Mouse (Mus musculus) cerebellum, adult 9-10 months (tissue): ENCODE data around the gene Jmjd1c.

ENCODE experiments used
- DNase-seq: peaks from one replicate; pipeline ENCODE4 v3.0.0; 2022

The Jmjd1c gene

GRCm38 (mm10) chr10:67253115-67253514 is 157.2 kb downstream of the Jmjd1c start:
- no peak for DNase-seq

- peak; percentile 43 for DNase-seq
These were observed 168.9 kb downstream of the Jmjd1c start for GRCm38 (mm10) chr10:67264852-67265251.

DNA sequence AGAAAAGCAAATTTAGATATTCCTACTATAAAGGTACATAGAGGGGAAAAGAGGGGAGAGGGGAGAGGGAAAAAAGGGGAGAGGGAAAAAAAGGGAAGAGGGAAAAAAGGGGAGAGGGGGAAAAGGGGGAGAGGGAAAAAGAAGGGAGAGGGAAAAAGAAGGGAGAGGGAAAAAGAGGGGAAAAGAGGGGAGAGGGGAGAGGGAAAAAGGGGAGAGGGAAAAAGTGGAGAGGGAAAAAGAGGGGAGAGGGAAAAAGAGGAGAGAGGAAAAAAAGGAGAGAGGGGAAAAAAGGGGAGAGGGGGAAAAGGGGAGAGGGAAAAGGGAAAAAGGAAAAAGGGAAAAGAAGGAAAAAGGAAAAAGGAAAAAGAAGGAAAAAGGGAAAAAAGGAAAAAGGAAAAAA is 180.0 kb downstream of the Jmjd1c start:
- no peak for DNase-seq

- no peak for DNase-seq
These were observed 185.9 kb downstream of the Jmjd1c start for GRCm38 (mm10) chr10:67281852-67282251.

- no peak for DNase-seq
These were observed 186.6 kb downstream of the Jmjd1c start for GRCm38 (mm10) chr10:67282531-67282930.

- DNase-seq = no peak
These were observed 187.6 kb downstream of the Jmjd1c start for GRCm38 (mm10) chr10:67283516-67283915.

DNA sequence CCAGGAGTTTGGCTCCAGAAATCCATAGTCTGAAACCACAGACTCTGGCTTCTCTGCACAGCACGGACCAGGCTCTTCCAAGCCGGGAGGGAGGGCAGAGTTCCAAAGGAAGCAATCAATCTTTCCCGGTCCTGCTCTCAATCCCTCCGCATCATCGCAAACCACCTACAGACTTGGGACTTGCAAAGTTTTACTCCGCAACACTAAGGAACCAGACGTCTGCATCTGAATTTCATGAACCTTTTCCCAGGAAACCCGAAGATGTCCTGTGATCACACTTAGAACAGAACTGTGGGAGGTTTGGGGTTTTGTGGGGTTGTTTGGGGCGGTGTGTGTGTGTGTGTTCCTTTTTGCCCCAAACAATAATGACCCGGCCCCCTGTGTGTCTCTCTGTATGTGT is 188.4 kb downstream of the Jmjd1c start:
- DNase-seq = no peak

DNA sequence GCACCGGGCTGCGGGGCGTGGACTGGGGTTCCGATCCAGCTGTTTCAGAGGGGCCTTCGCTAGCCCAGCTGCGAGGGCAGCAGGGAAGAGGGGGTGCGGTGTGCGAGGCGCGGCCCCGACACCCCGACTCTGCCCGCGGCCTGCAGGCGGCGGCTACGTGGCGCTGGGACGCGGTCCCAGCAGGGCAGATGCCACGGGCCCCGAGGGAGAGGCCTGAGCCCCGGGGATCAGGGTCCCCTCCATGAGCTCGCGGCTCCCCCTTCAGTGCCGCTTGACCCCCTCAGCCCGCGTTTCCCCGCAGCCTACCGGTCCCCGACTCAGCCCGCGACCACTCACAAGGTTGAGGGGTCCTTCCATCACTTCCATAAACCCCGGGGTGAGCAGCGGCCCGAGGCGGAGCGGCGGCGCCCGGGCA is 188.8 kb downstream of the Jmjd1c start:
- no peak for DNase-seq

- peak; percentile 89 for DNase-seq
These were observed 189.4 kb downstream of the Jmjd1c start, which contains the start of gene Nrbf2 for GRCm38 (mm10) chr10:67285176-67285814. TSS of gene Nrbf2 (minus strand) at chr10:67285305.

- peak; percentile 45 for DNase-seq
These were observed 192.0 kb downstream of the Jmjd1c start for GRCm38 (mm10) chr10:67287877-67288276.

- DNase-seq = no peak
These were observed 194.7 kb downstream of the Jmjd1c start for GRCm38 (mm10) chr10:67290622-67291021.

DNA sequence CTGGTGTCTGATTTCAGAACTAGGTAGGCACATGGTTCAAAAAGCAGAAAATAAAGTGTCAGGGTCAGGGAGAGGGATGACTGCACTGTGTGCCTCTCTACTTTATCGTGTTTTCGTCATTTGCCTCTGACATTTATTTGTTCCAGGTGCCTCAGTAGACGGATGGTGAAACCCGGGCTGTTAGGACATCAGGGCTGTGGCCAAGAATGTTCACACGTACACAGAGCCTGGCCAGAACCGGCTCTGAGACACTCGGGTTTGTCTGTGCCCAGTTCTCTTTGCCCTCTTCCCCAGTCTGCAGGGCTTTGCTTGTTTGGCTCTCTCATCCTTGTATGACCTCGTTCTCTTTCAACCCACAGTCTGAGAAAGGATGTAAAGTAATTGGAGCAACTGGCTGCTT is 195.2 kb downstream of the Jmjd1c start:
- no peak for DNase-seq

DNA sequence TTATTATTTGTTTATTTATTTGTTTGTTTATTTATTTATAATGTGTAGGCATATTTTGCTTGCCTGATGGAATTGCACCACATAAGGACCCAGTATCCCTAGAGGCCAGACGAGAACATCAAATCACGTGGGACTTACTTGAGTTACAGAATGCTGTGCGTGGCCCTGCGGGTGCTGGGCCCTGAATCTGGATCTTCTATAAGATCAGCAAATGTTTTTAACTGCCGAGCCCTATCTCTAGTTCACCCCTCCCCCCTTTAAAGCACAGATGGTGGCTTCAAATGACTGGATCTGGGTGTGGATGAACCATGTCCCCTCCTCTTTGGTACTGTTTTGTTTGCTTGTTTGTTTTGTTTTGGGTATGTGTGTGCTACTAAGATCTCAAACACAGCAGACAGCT is 199.4 kb downstream of the Jmjd1c start:
- no peak for DNase-seq

DNA sequence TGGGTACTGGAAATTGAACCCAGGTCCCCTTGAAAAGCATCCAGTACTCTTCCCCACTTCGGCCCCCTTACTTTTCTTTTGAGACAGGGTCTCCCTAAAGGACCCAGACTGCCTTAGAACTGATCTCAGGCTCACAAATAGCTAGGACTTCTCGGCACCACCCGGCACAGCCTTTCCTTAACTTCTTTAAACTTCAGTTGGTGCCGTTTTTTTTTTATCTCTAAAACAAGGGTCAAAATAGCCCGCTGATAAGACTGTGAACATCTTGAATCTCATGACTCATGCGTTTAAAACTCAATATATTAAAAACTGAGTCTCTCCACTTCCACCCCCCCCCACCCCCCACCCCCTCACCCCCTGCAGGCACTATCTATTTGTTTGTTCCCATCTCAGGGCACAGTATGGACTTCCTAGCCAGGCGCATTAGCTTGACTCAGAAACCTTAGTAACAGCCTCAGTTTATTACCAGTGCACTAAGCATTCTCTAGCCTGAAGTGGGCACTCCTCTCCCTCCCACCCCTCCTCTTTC is 200.1 kb downstream of the Jmjd1c start:
- no peak for DNase-seq

DNA sequence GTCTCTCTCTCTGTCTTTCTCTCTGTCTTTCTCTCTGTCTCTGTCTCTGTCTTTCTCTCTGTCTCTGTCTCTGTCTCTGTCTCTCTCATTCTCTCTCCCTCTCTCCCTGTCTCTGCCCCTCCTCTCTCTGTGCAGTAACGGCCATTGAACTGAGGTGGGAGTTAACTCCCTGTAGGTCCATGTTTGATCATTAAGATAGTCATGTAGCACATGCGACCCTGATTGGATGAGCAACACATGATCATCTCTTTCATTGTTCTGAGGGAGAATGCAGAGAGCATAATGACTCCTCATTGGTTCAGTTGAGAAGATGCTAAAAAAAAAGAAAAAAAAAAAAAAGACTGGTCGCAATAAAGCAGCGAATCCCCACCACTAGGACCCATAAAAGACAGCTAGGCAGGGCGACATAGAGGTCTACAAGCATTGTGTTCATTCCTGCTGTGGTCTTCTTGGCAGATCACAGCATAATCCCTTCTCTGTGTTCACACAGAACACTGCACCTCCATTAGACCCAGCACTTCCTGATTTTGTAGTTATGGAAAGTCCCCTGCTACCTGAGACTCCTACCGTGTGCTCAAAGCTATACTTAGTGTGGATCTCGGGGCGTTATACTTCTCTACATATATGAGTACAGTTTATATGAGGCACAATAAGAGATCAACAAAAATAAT is 200.7 kb downstream of the Jmjd1c start:
- DNase-seq = no peak

GRCm38 (mm10) chr10:67297175-67297855 is 201.4 kb downstream of the Jmjd1c start:
- DNase-seq = no peak

DNA sequence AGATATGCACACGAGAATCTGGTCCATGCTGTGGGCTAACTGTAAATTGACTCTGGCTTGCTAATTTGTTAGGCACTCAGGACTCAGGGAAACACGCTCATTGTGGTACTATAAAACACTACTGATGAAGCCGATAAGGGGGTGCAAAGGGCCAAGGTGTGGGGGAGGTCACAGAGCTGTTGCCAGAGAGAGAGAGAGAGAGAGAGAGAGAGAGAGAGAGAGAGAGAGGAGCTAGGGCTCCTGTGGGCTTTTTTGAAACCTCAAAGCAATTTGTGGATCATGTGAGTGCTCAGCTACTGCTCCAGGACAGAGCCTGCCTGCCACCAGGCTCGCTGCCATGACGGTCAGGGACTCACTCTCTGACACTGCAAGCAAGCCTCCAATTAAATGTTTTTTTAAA is 202.9 kb downstream of the Jmjd1c start:
- DNase-seq = no peak

GRCm38 (mm10) chr10:67299285-67299684 is 203.4 kb downstream of the Jmjd1c start:
- no peak for DNase-seq

GRCm38 (mm10) chr10:67301046-67301445 is 205.1 kb downstream of the Jmjd1c start:
- no peak for DNase-seq

GRCm38 (mm10) chr10:67302340-67302739 is 206.4 kb downstream of the Jmjd1c start:
- DNase-seq = no peak
